Mouse (Mus musculus) kidney, adult 18-20 months (tissue): ENCODE results near the gene Il4ra.
A peak's percentile ranks its signal among the peaks of the same experiment; 100 is the strongest.

ENCODE experiments used
- DNase-seq: peaks from one replicate; pipeline ENCODE4 v3.0.0; 2021

Gene Il4ra

GRCm38 (mm10) chr7:125574832-125575231 is 22.9 kb downstream of the Il4ra start:
- no peak for DNase-seq

GRCm38 (mm10) chr7:125575738-125576540 is 24.0 kb downstream of the Il4ra start:
- DNase-seq, result no peak

- DNase-seq, result peak; percentile 73
Observed at GRCm38 (mm10) chr7:125576982-125577381, 25.1 kb downstream of the Il4ra start.

DNA sequence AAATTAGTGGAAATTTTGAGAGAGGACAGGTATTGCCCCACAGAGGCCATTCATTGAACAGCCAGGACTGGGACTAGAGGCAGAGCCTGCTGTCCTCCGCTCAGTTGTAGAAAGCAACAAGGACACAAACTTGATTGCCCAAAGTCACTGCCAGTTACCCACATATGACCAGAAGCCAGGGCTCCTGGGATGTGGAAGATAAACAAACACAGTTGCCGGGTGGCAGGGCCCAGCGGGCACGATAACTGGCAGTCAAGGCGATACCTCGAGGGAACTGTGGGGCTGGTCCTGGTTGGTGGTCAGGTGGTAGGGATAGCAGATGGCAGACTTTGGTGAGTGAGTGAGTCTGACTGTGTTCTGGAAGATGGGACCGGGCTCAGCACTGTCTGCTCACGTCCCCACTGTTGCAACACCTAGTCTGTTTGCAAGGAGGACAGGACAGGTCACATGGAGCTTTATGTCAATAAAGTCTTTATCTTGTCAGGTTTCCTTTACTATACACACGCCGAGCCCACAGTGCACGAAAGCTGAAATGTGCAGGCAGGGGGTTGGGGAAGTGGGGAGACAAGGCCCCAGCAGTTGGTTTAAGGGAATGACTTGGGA is 25.7 kb downstream of the Il4ra start:
- DNase-seq, result no peak

- no peak for DNase-seq
Observed at GRCm38 (mm10) chr7:125578106-125578505, 26.2 kb downstream of the Il4ra start.

- DNase-seq, result no peak
Observed at GRCm38 (mm10) chr7:125579545-125580219, 27.8 kb downstream of the Il4ra start.

- DNase-seq, result no peak
Observed at GRCm38 (mm10) chr7:125580220-125580549, 28.3 kb downstream of the Il4ra start.

DNA sequence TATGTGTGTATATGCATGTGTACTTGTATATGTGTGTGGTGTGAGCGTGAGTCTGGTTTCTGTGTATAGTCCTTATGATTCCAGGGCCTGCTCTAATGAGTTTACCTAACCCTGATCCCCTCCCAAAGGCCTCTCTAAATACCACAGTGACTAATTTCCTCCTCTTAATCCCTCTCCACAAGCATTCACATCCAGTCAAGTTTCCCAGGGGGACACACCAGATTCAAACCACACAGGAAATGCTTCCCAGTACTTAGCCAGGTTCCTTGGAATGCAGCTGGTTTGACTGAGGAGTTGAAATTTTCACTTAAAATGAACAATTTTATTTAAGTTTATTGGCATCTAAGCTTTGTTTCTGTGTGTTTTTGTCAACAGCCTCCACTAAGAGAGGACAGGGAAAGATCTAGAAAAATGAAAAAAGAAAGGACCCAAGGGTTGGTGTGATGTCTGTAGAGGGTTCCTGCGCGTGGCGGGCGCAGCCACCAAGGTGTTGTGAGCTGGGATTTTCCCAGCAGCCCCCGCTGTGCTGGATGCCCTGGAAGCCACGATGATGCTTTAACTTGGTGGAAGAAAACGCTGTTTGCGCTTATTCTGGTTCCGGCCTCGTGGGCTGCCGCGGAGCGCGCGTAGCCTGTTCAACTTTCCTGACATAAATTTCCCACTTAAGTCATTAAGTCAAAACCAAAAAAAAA is 28.9 kb downstream of the Il4ra start:
- DNase-seq, result no peak

GRCm38 (mm10) chr7:125581317-125581672 is 29.4 kb downstream of the Il4ra start:
- peak; percentile 89 for DNase-seq

GRCm38 (mm10) chr7:125583325-125584004 is 31.5 kb downstream of the Il4ra start:
- DNase-seq, result no peak

- no peak for DNase-seq
Observed at GRCm38 (mm10) chr7:125584005-125584369, 32.1 kb downstream of the Il4ra start.

- DNase-seq, result no peak
Observed at GRCm38 (mm10) chr7:125586355-125586754, 34.4 kb downstream of the Il4ra start.

DNA sequence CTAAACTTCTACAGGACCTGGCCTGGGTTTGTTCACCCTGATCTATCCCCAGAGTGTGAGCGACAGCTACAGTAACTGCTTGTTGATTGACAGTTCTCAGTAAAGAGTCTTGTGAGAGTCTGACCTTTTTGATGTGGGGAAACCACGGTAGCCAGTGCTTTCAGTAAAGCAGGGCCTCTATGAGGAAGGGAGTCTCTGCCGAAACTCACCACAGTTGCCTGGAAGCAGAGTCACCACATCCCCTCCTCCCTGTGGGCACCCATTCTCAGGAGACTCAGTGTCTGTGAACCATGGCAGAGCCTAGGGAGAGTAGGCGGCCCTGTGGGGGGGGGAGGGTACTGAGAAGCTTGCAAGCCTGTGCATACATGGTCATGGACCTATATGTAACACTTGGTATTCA is 36.8 kb downstream of the Il4ra start:
- DNase-seq, result no peak

GRCm38 (mm10) chr7:125589896-125590295 is 38.0 kb downstream of the Il4ra start:
- no peak for DNase-seq

DNA sequence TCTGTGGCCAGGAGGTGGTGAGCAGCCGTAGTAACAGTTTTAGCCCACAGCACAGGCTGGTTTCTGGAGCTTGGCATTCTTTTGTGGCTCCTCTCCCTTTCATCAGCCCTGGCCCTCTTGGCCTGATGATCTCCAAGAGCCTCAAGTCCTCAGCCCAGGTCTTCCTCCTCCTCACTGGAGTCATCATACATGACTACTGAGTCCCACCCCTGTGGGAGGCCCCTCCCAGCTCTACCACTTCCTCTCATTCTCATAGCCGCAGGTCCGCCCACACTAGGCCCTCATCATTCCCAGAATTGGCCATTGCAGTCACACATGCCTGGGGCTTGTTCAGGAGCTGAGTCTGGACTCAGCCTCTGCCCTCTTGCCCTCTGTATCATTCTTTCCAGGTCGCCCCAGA is 41.9 kb downstream of the Il4ra start:
- no peak for DNase-seq

GRCm38 (mm10) chr7:125596406-125596805 is 44.5 kb downstream of the Il4ra start:
- DNase-seq, result no peak

- no peak for DNase-seq
Observed at GRCm38 (mm10) chr7:125597083-125597482, 45.2 kb downstream of the Il4ra start.

DNA sequence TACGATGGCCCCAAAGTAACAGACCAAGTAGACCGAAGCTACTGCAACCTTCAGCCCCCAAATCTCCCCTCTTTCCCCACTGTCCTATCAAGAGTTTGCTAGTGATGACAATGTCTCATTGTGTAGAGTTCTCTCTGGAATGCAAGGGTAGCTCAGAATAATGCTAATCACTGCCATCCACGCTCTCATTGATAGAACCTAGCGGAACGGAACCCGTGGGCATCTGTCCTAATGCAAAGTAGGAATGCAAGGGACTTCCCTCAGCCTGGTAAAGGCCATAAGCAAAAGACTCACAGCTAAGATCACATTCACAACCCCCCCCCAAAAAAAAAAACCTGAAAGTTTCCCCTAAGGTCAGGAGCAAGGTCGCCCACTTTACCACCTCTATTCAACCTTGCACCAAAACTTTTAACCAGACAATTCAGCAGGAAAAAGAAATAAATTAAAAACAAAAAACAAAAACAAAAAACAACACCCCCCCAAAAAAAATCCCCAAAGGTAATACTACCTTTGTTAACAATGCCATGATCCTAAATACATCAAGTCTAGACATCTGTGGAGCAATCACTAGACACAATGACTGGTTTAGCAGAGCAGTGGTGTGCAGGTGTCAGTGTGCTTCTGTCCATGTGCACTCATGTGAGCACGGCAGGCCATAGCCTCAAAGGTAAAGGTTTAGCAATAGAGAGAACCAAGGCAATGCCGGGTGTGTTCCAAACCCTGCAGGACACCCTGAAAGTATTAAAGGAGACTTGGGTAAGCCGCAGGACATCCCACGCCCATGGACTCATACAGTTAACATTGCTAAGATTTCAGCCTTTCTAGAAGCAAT is 45.8 kb downstream of the Il4ra start:
- no peak for DNase-seq

GRCm38 (mm10) chr7:125599373-125599973 is 47.6 kb downstream of the Il4ra start:
- DNase-seq, result no peak

GRCm38 (mm10) chr7:125600136-125600535 is 48.2 kb downstream of the Il4ra start:
- DNase-seq, result no peak

DNA sequence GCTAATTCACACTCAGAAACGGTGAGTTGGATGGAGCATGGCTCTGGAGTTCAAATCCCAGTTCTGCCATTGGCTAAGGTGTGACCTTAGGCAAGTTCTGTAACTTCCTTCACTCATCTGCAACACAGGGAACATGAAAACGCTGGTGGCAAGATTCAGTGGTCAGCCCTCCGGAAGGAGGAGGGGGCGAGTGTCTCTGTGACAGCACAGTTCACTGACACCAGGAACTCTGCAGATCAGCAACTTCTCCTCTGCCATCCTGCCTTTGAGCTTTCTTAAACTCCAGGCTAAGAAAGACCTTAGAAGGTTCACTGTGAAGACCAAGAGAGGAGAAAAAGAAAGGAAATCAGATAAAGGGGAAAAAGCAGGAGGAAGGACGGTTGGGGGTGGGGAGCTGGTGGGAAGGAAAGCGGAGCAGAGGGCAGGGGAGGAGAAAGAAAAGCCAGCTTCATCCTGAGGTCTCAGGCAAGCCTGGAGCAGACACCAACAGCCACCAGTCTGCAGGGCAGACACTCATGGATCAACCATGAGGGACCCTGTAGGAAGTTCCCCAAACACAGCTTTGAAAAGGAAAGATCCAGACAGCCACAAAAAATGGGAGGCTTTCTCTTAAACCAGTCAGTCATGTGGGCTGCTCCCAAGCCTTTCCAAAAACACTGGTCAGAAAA is 48.8 kb downstream of the Il4ra start:
- no peak for DNase-seq
